Mouse (Mus musculus) stomach, postnatal 0 days (tissue): ENCODE results near the gene Armc9.

Source experiments
- CTCF ChIP-seq: IDR thresholded peaks from 2 replicates; pipeline ENCODE4 v1.5.1; 2016; ENCODE audit warnings: antibody characterized with exemption, low read depth, mild to moderate bottlenecking, moderate library complexity
- EP300 ChIP-seq: optimal IDR thresholded peaks from 2 replicates; pipeline ENCODE3; 2016; ENCODE audit warnings: antibody characterized with exemption

GRCm38 (mm10) chr1:86284101-86284500, 129.5 kb downstream of the Armc9 start:
- TF ChIP-seq CTCF: no peak
- TF ChIP-seq EP300: no peak
